Mouse (Mus musculus) embryo, embryonic 9.5 days (tissue): ENCODE data around the gene Ccdc96.

Experiments
- DNase-seq: peaks from one replicate; pipeline ENCODE4 v3.0.0-alpha.2; 2017; ENCODE audit errors: extremely low spot score

The Ccdc96 gene

DNA sequence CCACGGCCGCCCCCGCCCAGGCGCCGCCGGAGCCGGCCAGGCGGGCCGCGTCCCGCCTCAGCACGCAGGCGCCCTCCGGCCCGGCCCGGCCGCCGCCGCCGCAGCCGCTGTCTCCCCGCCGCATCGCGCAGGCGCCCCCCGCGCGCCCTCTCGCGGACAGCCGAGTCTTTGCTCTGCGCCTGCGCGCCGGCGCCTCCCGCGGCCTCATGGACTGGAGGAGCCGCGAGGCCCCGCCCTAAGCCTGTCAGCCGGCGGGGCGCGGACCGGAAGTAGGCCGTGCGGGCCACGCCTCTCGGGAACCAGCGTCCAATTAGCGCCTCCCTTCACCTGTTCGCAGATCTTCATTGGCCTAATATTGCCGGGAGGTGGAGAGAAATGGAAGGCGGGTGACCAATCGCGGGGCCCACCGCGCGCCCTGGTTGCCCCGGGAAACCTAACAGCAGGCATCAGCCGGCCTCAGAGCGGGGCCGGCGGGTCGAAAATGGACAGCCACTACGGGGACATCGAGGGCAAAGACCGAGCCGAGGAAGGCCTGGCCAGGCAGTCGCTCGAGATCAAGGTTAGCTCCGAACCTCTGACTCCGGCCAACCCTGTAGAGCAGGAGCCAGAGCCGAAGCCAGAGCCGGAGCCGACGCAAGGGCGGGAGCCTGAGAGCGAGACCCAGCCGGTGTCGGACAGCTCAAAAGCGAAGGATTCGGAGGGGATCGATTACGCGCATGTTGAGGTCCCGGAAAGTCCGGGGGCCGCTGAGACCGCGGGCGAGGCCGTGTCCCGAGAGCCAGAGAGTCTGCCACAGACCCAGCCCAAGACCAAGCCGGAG, at the start of gene Ccdc96, which contains the start of gene Tada2b:
Gene Ccdc96 (plus strand): TSS at position 418 of the 820 bp plus-strand sequence.
Gene Tada2b (minus strand): TSS at position 115 of the 820 bp plus-strand sequence.
- DNase-seq, result peak; percentile 97

DNA sequence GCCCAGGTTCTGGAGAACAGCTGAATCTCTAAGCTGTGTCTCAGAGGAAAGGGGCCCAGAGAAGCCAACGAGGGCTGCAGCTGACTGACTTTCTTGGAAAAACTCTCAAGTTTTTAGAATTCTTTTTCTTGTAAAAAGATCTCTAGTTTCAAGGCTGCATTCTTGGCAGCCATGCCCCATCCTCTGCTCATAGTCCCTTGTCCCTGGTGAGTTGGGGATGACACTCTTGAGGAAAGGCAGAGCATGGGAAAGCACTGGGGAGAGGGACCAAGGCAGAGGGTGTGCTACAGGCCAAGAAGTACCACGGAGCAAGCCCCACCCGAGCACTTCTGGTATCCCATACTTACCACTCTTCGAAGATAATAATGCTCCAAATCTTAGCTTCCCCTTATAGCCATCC, 47.5 kb upstream of the Ccdc96 start:
- DNase-seq, result no peak

DNA sequence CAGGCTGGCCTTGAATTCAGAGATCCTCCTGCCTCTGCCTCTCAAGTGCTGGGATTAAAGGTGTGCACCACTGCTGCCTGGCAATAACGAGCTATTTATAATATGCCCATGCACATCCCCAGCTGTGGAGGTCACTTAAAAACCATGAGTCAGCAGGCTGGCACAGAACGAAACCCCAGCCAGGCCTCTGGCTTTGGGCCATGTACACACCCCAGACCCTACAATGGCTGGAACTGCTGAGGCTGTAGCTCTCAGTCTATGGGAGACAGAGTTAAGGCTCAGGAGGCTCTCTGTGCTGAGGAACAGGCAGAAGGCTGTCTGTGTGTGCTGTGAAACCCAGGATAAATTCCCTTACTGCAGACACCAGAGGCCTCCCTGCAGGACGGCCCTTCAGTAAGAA, 43.6 kb upstream of the Ccdc96 start:
- DNase-seq, result no peak

DNA sequence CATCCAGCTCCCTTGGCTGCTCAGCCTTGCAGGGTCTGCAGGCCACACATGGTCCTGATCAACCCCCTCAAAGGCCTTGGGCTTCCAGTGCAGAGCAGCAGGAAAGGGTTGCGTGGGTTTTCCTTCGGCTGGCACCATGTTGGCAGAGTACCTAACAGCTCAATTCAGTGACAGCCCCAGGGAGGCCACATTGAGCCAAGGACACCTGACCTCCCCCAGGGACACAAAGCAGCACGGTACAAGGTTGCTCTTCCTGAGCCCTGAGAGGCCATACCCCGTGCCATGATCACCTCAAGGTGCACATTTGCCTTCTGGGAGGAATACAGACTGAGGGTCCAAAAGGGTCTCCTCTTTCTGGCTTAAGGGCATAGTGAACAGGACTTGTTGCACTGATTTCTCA, 39.8 kb upstream of the Ccdc96 start:
- DNase-seq, result no peak

DNA sequence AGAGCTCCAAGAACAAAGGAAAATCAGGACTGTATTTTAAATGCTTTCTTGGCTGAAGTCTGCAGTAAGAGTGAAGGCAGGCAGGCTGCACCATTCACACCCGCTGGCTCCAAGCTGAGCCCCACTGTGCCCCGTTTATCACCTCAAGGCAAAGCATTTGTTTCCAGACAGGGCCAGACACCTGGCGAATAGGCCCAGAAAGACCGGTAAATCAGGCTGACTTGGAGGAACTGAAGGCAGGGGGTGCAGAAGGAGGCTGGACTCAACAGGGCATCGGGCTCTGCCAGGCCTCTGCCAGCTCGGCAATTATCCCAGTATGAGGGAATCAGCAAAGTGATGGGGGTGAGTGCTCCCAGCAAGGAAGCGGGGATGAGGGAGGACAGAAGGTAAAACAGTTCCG, 39.4 kb upstream of the Ccdc96 start:
- no peak for DNase-seq

DNA sequence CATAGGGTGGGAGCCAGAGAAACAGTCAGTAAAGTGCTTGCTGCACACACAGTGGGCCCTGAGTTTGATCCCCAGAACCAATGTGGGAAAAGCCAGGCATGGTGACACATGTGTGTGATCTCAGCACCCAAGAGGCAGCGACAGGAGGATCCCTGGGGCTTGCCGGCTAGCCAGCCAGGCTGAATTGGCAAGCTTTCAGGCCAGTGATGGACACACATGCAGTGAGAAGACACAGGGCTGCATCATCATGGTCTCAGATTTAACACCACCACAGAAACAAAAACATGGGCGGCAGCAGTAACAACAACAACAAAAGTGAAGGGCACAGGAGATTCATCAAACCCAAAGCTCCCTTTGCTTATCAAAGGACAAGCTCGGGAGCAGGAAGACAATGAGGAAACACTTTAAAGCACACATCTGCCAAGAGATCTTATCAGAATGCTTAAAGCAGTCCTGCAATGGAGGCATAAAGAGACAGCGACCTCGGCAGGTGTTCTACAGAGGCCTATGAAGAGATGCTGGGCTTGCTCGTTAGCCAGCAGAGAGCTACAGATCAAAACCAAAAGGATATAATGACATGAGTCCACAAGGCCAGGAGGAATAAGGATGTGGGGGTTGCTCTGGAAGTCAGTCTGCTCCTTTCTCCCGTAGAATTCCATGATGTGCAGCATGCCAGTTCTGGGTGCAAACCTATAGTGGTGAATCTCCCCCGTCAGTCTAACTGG, 38.1 kb upstream of the Ccdc96 start:
- DNase-seq, result no peak

DNA sequence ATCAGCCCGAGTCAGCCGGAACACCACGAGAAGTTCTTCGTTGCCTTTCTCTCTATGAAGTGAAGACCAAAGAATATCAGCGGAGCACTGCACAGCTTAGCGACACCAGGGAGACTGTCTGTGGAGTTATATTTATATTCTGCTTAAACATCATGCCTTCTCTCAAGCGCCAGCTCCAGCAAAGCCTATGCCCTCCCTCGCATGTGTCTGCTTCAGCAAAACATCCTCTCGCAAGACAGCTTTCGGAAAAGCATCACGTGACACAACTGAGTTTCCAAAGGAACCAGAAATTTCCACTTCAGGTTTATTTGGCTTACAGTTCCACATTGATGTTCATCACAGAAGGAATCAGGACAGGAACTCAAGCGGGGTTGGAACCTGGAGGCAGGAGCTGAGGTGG, 36.5 kb upstream of the Ccdc96 start:
- no peak for DNase-seq

DNA sequence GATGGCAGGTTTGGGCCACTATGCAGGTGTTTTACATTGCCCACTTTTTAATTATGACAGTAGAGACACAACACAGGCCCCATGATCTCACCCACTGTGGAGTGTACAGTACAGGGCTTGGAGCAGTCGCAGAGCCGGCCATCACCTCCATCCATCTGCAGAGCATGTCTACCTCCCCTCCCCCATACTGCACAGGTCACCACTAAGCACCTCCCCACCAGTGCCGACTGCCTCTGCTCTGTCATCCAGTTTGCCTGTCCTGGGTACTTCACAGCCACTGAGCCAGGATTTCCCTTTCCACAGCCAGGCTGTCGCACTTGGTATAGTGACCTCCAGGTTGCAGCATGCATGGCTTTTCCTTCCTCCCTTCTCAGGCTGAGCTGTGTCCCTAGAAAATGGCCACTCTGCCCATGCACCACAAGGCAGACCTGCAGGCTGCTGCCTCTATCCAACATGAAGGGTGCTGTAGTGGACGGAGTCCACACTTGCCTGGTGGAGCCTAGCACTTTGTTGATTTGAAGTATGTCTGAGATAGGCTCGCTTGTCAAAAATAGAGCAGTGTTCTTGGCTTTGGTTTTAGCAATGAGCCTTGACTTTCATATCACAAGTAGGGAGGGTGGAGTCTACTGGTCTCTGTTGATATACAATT, 34.6 kb upstream of the Ccdc96 start:
- no peak for DNase-seq

DNA sequence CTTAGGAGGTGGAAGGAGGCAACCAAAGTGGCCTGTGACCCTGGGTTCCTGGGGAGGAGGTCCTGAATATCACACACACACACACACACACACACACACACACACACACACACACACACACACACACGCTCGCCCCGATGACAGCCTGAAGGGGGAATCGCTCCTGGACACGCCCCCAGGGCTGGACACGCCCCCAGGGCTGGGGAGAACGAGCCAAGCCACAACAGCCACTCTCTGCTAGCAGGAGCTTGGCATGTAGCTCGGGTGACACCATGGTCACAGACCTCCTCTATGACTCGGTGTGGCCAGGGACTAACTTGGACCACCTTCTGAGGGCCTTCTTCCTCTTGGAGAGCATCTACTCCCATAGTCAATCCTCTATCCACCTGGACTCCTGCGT, 33.3 kb upstream of the Ccdc96 start:
- no peak for DNase-seq

DNA sequence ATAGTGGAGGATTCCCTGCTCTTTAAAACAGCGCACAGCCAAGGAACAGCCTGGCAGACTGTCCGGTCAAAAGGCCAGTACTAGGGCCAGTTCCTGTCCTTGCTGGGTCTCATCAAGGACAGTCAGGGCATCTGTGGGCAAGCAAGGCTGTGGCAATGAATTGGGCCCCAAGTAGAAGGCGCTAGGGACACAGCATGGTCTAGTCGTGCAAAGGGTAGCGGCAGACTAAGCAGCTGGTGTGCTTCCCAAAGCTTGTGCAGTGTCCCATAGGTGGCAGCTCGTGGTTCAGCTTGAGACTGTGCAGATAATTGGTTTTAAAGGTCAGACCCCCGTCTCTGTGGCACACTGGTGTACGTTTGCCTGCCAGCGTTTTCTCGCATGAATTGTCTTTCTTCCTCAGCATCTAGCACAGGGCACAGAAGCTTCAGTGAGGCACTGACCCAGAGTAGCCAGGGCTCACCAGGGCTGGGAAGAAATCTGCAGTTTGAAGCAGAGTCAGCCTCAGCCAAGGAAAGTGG, 32.5 kb upstream of the Ccdc96 start:
- no peak for DNase-seq

DNA sequence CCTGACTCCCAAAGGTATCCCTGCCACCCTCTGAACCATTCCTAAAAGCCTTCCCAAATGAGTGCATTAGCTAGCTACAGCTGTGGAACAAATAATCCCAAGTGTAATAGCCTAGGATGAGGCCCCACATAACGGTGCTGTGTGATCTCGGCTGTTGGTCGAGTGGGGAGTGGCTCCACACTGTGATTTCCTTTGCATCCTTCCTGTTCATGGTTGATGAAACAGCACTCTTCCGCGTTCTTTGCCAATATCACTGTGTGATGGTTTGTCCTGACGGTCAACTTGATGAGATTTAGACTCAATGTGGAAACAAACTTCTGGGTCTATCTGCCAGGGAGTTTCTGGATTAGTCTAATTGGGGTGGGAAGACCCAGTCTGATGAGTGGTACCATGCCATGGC, 31.6 kb upstream of the Ccdc96 start:
- no peak for DNase-seq

DNA sequence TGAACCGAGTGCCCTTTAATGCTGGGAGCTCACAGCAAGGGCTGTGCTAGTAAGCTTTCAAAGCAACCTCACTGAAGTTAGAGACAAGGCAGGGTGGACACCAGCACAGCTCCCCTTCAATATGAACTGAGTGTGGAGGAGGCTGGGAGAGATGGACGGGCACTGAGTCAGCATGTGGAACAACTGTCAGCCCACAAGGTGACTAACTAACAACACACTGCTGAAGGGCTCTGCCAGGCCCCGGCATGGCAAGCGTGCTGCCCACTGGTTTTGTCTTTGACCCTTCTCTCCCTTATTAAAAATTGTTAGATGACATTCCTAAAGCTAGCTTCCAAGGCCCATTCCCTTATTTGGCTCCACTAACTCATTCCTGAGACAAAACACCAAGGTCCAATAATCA, 26.7 kb upstream of the Ccdc96 start:
- DNase-seq, result no peak

DNA sequence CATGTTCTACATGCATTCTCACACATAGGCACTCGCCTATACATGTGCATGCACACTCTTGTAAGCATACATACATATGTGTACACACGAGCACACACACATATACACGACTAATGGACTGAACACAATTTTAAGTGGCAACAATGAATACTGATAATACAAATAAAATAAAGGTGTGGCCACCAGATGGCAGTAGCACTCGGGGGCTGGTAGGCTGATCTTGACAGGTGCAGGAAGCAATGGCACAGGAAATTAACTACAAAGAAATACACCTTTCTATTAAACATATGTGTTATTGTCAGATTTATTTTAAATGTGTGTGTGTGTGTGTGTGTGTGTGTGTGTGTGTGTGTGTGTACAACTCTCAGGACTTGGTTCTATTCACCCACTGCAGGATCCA, 25.5 kb upstream of the Ccdc96 start:
- DNase-seq, result peak; percentile 48

DNA sequence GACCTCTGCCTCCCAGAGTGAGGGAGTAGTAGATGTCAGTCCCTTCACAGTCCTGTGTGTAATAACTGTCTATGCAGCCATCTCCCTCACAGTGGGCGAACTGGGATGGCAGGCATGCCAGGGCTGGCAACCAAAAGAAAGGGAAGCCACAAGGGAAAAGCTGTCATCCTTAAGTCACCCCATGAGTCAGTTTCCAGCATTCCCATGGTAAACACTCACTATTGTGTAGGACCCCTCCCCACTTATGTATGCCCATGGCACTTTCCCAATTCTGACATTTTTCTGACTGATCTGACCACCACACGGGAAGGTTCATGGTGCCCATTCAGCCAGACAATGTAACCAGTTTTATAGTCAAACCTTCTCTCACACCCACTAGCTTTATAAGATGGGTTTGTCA, 23.7 kb upstream of the Ccdc96 start:
- no peak for DNase-seq

DNA sequence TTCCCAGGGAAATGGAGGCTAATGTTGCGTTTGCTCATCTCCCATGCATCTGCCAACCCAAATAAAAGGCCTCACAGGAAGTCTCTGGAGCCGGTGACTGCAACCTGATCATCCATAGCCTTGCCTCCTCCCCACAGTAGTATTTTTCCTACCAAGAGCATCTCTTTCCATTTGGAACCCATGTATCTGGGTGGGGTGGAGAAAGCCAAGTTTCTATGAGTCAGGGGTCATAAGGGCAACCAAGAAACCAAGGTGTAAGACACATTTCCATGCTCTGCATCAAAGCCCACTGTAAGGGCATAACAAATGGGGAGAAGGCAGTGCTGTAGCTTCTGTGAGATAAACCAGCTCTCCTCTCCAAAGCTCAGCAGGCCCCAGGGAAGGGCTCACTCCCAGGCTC, 23.2 kb upstream of the Ccdc96 start:
- no peak for DNase-seq

DNA sequence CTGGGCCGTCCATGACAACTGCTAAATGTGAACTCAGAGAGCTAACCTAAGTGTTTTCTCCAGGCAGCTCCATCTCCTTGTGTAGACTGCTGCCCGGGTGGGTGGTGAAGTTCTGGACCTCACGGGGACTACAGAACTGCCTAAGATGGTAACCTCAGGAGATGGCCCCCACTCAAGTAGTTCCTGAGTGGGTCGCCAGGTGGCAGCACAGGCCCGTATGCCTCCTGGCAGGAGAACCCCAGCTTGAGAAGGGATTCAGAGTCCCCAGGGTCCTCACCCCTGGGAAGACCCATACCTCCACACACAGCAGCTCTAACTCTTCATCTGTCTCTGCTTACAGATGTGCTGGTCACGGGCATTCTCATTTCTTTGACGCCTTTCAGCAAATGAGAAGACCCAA, 21.6 kb upstream of the Ccdc96 start:
- peak; percentile 81 for DNase-seq

DNA sequence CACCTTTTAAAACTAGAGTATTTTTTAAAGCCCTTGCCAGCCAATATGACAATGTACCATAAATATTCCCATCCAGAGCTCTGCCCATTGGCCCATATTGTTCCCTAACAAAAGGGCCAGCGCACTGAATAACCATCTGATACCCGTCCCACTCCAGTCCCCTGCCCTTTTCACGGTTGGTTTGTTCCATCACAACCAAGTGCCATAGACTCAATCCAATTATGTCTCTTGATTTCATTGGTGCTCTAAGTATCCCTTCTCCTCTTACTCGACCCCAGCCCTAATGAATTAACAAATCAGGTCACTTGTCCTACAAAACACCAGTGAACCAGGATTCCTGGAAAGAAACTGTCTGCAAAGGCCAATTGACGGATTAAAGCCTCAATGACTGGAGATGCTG, 21.0 kb upstream of the Ccdc96 start:
- peak; percentile 14 for DNase-seq

DNA sequence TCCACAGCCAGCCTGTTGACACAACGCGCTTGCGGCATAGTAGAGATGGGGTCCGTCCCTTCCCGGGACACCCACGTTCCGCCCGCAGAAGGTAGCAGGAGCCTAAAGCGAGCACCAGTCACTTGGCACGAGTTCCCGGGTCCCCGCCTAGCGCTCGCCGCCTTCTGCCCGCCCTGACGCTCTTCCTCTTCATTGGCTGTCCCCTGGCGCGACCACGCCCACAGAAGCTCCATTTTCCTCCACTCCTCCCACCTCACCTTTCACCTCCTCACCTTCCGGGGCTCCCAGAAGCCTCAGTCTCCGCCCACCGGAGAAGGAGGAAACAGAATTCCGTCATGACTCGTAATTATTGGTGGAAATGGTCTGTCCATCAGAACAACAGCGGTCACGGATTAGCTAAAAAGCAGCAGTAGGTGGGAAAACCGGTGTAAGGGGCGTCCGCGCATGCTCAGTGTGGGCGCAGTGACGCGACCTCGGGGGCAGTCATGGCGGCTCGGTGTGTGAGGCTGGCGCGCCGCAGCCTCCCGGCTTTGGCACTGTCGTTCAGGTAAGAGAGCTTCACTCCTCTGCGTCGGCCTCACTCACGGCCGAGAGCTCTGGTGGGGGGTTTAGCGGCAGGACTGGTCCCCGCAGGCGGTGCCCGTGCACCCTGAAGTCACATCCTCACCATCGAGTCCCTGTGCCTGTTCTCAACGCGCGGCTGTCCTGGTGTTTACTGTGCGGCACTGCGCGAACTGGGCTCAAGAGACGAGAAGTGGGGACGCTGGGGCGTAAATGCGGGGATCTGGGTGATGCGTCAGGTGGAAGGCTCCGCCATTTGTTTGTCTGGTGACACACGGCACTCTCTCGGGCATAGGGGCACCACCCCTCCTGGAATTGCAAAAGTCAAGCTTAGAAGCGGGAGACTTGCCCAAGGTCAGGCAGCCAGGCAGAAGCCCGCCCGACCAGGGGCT, 19.4 kb upstream of the Ccdc96 start, which contains the start of gene Grpel1:
Gene Grpel1 (plus strand): TSS at position 290 of the 953 bp plus-strand sequence.
- peak; percentile 98 for DNase-seq

DNA sequence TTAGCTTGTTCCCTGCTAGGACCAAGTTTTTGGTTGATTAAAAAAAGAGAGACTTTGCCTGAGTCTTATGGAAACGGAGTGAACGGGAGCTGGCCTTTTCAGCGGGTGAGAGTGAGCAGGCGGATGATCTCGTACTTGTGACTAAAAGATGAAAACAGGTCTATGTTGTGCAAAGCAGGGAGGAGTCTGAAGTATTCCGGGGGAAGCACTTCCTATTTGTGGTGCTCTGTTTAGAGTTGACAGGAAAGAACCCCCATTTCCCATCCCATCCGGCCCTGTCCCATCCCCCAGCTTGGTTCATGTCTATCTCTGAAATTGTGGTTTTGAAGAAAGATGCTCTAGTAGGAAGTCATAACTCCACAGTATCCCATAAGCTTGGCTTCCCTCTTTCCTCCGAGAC, 18.5 kb upstream of the Ccdc96 start:
- DNase-seq, result no peak

DNA sequence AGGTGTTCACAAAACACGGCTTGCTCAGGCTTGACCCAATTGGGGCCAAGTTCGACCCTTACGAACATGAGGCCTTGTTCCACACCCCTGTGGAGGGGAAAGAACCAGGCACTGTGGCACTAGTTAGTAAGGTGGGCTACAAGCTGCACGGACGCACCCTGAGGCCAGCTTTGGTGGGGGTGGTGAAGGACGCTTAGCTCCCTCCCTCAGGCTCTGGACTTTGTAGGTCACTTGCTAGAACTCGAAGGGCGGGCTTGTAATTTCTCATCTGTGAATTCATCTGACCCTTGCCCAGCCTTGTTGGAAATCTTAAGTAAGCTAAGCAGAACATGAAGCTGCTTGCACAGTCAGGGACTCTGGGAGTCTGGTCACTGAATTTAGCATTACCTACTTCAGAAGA, 13.2 kb upstream of the Ccdc96 start:
- DNase-seq, result no peak
